Mouse (Mus musculus) lung, postnatal 4 days (tissue): ENCODE results near the gene Polr2c.
"Not testable (repeated sequence)": the region's sequence is repeated elsewhere in the genome, so short reads cannot be mapped to it uniquely, and the experiment has no call there.

ENCODE experiments used
- DNase-seq, 2 experiments: peaks; one replicate each; pipeline ENCODE4 v3.0.0; 2021

The Polr2c gene

GRCm38 (mm10) chr8:94857346-94858173 is at the start of gene Polr2c:
Gene Polr2c, plus strand, starts transcription at chr8:94857450.
- DNase-seq: peak; percentile 90 to 93

GRCm38 (mm10) chr8:94807506-94807905 is 49.7 kb upstream of the Polr2c start:
- DNase-seq: no peak

GRCm38 (mm10) chr8:94808372-94808771 is 48.9 kb upstream of the Polr2c start:
- DNase-seq: no peak

- DNase-seq: no peak
These were observed 47.1 kb upstream of the Polr2c start, which contains the start of gene Ccl17 for GRCm38 (mm10) chr8:94810153-94810552. Gene Ccl17, plus strand, starts transcription at chr8:94810453.

GRCm38 (mm10) chr8:94810855-94811254 is 46.4 kb upstream of the Polr2c start:
- DNase-seq: no peak

GRCm38 (mm10) chr8:94811654-94812053 is 45.6 kb upstream of the Polr2c start:
- DNase-seq: no peak

- peak in 1 of 2 experiments; percentile 87 for DNase-seq
These were observed 44.6 kb upstream of the Polr2c start for GRCm38 (mm10) chr8:94812645-94813098.

- DNase-seq: peak in 1 of 2 experiments; percentile 44
These were observed 42.7 kb upstream of the Polr2c start for GRCm38 (mm10) chr8:94814556-94814955.

GRCm38 (mm10) chr8:94817933-94818332 is 39.3 kb upstream of the Polr2c start:
- DNase-seq: no peak

GRCm38 (mm10) chr8:94819671-94820179 is 37.5 kb upstream of the Polr2c start:
- no peak for DNase-seq

- DNase-seq: no peak
These were observed 36.7 kb upstream of the Polr2c start for GRCm38 (mm10) chr8:94820553-94820952.

GRCm38 (mm10) chr8:94821381-94821780 is 35.9 kb upstream of the Polr2c start:
- DNase-seq: no peak

GRCm38 (mm10) chr8:94822637-94823560 is 34.4 kb upstream of the Polr2c start:
- DNase-seq: peak; percentile 64 to 68

GRCm38 (mm10) chr8:94825170-94825569 is 32.1 kb upstream of the Polr2c start:
- DNase-seq: no peak

GRCm38 (mm10) chr8:94826210-94826609 is 31.0 kb upstream of the Polr2c start:
- DNase-seq: no peak

GRCm38 (mm10) chr8:94828284-94828683 is 29.0 kb upstream of the Polr2c start:
- DNase-seq: no peak

GRCm38 (mm10) chr8:94833901-94834405 is 23.3 kb upstream of the Polr2c start:
- DNase-seq: not testable (repeated sequence)

GRCm38 (mm10) chr8:94835751-94836150 is 21.5 kb upstream of the Polr2c start:
- not testable (repeated sequence) for DNase-seq

- no peak for DNase-seq
These were observed 20.6 kb upstream of the Polr2c start for GRCm38 (mm10) chr8:94836456-94837240.

- peak; percentile 97 for DNase-seq
These were observed 19.3 kb upstream of the Polr2c start, which contains the start of the genes Coq9 and Ciapin1 for GRCm38 (mm10) chr8:94837662-94838574. Gene Coq9, plus strand, starts transcription at chr8:94838321. Gene Ciapin1, minus strand, starts transcription at chr8:94838358.

- peak; percentile 77 for DNase-seq
These were observed 18.6 kb upstream of the Polr2c start for GRCm38 (mm10) chr8:94838600-94838999.
